Mouse (Mus musculus) kidney, postnatal 0 days (tissue): Measurements from ENCODE around the gene Elof1. TPM values are rescaled to one million over a fixed set of nuclear protein-coding genes. Genes with fewer than 3 reads are reported as not detected.

ENCODE experiments used
- ATAC-seq: fragments of 200-750 bp; cut with Nextera tagmentation; replicated peaks from 2 replicates; pipeline ENCODE4 v1.8.0; 2017; ENCODE audit warnings: low read depth, moderate number of reproducible peaks, moderate TSS enrichment, moderate library complexity; ENCODE audit not compliant: low FRiP score
- DNase-seq: peaks from one replicate; pipeline ENCODE4 v3.0.0-alpha.2; 2016; ENCODE audit warnings: low spot score
- H3K27ac ChIP-seq: fragments of 300-500 bp; sonication (generic); 2 replicates; pipeline ENCODE4 v1.5.1; 2014; ENCODE audit warnings: mild to moderate bottlenecking
- H3K27me3 ChIP-seq: fragments of 300-500 bp; sonication (generic); 2 replicates; pipeline ENCODE4 v1.6.1; 2014; ENCODE audit warnings: low read length, mixed read lengths; ENCODE audit not compliant: insufficient read depth
- H3K36me3 ChIP-seq: fragments of 300-500 bp; sonication (generic); 2 replicates; pipeline ENCODE4 v1.6.1; 2014; ENCODE audit warnings: low read length, mixed read lengths; ENCODE audit not compliant: insufficient read depth
- H3K4me1 ChIP-seq: fragments of 300-500 bp; sonication (generic); replicated peaks from 2 replicates; pipeline ENCODE4 v1.6.1; 2014; ENCODE audit warnings: antibody characterized with exemption, low read length, mixed read lengths; ENCODE audit not compliant: insufficient read depth
- H3K4me2 ChIP-seq: fragments of 300-500 bp; sonication (generic); 2 replicates; pipeline ENCODE4 v1.6.1; 2014; ENCODE audit warnings: mild to moderate bottlenecking, low read length, moderate library complexity, mixed read lengths
- H3K4me3 ChIP-seq: fragments of 300-500 bp; sonication (generic); replicated peaks from 2 replicates; pipeline ENCODE4 v1.5.1; 2014; ENCODE audit warnings: low read depth, low read length
- H3K9ac ChIP-seq: fragments of 300-500 bp; sonication (generic); 2 replicates; pipeline ENCODE4 v1.6.1; 2014; ENCODE audit warnings: low read depth, low read length
- H3K9me3 ChIP-seq: fragments of 300-500 bp; sonication (generic); replicated peaks from 2 replicates; pipeline ENCODE4 v1.6.1; 2016; ENCODE audit warnings: low read length, inconsistent platforms, mixed read lengths
- CTCF ChIP-seq: IDR thresholded peaks from 2 replicates; pipeline ENCODE4 v1.5.1; 2016; ENCODE audit warnings: antibody characterized with exemption, low read depth, mild to moderate bottlenecking, moderate library complexity
- WGBS: fragments of 180-500 bp; shearing (Covaris S2); extraction: QIAGEN DNeasy Blood & Tissue Kit; methylation state at CpG from one replicate; pipeline ENCODE4 v1.1.7; 2014; 5-methylcytosine and 5-hydroxymethylcytosine counted together
- polyA plus RNA-seq: library from polyadenylated mRNA; unstranded; fragments of >200 nt; fragmentation: Nextera tagmentation; extraction: Ambion mirVana; gene quantifications from 2 replicates; pipeline ENCODE4 v1.2.1, GENCODE M21; 2015

Elof1 gene
- polyA plus RNA-seq, 1 experiment from 2014 or later = 160 TPM

DNA sequence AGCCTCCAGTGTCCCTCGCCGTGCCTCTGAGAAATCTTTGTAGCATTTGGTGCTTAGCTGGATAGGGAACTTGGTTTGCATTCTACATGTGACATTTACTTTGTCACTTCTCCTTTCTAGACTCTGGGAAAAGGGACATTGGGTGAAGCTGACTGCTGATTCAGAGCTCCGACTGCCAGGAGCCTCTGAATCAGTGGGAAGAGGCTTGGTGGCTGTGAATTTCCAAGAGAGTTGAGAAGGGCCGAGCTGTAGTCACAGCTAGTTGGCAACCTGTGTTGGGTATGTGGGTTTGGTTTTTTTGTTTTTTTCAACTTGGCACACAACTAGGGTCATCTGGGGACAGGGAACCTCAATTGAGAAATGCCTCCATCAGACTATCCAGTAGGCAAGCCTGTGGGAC, 2.6 kb upstream of the Elof1 start:
- WGBS = 90% methylated on average over 4 of the region's 4 CpGs
- Histone ChIP-seq H3K4me2 (no peak overlapping the region), H3K9ac (no peak overlapping the region), H3K36me3 (no peaks in the 10 kb centered on the region), H3K27me3 (no peaks in the 10 kb centered on the region), H3K4me1 (peaks cover 5% of the 10 kb centered on the region; the same call in 1 of the 2 replicates), H3K27ac (no peak overlapping the region), H3K9me3 (no peaks in the 10 kb centered on the region), H3K4me3 (no peak overlapping the region)
- ATAC-seq = no peak
- DNase-seq = no peak
- TF ChIP-seq CTCF = no peak

GRCm38 (mm10) chr9:22117754-22118456, 933 bp upstream of the Elof1 start:
- 43% methylated on average over 10 of the region's 10 CpGs for WGBS
- Histone ChIP-seq H3K27ac (no peak overlapping the region), H3K4me1 (peaks cover 5% of the 10 kb centered on the region; the same call in 1 of the 2 replicates), H3K4me2 (peak overlapping the region; percentile 72), H3K9ac (no peak overlapping the region), H3K9me3 (no peaks in the 10 kb centered on the region), H3K4me3 (peak overlapping the region; percentile 82; the same call in 1 of the 2 replicates), H3K27me3 (no peaks in the 10 kb centered on the region), H3K36me3 (peaks cover 11% of the 10 kb centered on the region; the same call in 1 of the 2 replicates)
- ATAC-seq = no peak
- peak; percentile 66 for DNase-seq
- peak; percentile 76 for TF ChIP-seq CTCF

GRCm38 (mm10) chr9:22116086-22116485, 886 bp downstream of the Elof1 start:
- 24% methylated on average over 15 of the region's 15 CpGs for WGBS
- H3K4me3 ChIP-seq = peak overlapping the region; percentile 82
- no peaks in the 10 kb centered on the region for H3K9me3 ChIP-seq
- H3K4me2 ChIP-seq = peak overlapping the region; percentile 72
- peak overlapping the region; percentile 74; the same call in 1 of the 2 replicates for H3K27ac ChIP-seq
- H3K36me3 ChIP-seq = peaks cover 26% of the 10 kb centered on the region; the same call in 1 of the 2 replicates
- no peak for TF ChIP-seq CTCF
- ATAC-seq = no peak
- H3K27me3 ChIP-seq = no peaks in the 10 kb centered on the region
- H3K9ac ChIP-seq = peak overlapping the region; percentile 89
- DNase-seq = peak; percentile 29
- H3K4me1 ChIP-seq = peaks cover 5% of the 10 kb centered on the region; the same call in 1 of the 2 replicates

GRCm38 (mm10) chr9:22115635-22116034, 1.3 kb downstream of the Elof1 start:
- H3K27me3 ChIP-seq = no peaks in the 10 kb centered on the region
- DNase-seq = no peak
- H3K9ac ChIP-seq = peak overlapping the region; percentile 89; the same call in 1 of the 2 replicates
- no peak for ATAC-seq
- H3K4me3 ChIP-seq = peak overlapping the region; percentile 82
- H3K4me1 ChIP-seq = peaks cover 5% of the 10 kb centered on the region; the same call in 1 of the 2 replicates
- 87% methylated on average over 4 of the region's 4 CpGs for WGBS
- H3K4me2 ChIP-seq = peak overlapping the region; percentile 72
- peaks cover 26% of the 10 kb centered on the region; the same call in 1 of the 2 replicates for H3K36me3 ChIP-seq
- H3K27ac ChIP-seq = no peak overlapping the region
- no peaks in the 10 kb centered on the region for H3K9me3 ChIP-seq
- no peak for TF ChIP-seq CTCF

DNA sequence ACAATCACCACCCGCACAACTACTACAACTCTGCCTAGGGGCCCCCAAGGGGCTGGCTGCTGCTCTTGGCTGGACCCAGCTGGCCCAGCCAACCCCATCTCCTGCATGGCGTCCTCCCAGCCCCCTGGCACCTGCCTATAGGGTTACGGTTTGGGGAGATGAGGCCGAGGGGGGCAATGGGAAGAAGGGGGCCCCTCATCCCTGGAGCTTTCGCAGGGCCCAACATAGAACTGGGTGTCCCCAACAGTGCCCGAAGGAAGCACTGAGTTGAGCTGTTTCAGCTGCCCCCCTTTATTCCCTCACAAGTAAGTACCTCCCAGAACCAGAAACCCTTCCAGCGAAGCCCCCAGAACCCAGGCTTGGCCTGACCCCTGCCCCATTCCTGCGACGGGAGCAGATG, 8.8 kb downstream of the Elof1 start:
- TF ChIP-seq CTCF = no peak
- 85% methylated on average over 9 of the region's 9 CpGs for WGBS

DNA sequence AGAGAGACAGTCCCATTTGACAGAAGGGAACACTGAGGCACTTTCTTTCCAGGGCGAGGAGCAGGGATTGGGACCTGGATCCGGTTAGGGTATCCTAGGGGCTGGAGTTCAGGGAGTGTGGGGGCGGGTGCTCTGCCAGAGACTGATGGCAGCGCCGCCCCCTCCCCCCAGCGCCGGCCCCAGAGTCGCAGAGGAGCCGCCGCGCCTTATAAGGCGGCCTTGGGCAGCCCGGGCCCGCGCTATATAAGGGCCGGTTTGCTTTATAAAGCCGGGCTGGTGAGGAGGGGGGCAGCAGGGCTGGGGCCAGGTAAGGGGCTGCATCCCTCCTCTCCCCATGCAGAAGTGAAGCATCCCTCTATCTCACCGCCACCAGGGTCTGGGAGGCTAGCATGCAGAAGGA, 17.1 kb downstream of the Elof1 start:
- H3K4me3 ChIP-seq = peak overlapping the region; percentile 0; the same call in 1 of the 2 replicates
- H3K4me2 ChIP-seq = peak overlapping the region; percentile 21; the same call in 1 of the 2 replicates
- peaks cover 17% of the 10 kb centered on the region for H3K27me3 ChIP-seq
- H3K4me1 ChIP-seq = 0 out of 2 replicates have a peak, but pooled peaks cover 4% of the 10 kb centered on the region
- WGBS = 3% methylated on average over 18 of the region's 18 CpGs
- no peak for TF ChIP-seq CTCF
- no peaks in the 10 kb centered on the region for H3K9me3 ChIP-seq
- ATAC-seq = no peak
- H3K9ac ChIP-seq = no peak overlapping the region
- no peaks in the 10 kb centered on the region for H3K36me3 ChIP-seq
- no peak for DNase-seq
- no peak overlapping the region for H3K27ac ChIP-seq

More for the DNA sequence above, 8.8 kb downstream of the Elof1 start:
- no peak overlapping the region for H3K27ac ChIP-seq
- H3K4me2 ChIP-seq = no peak overlapping the region
- no peak for DNase-seq
- no peaks in the 10 kb centered on the region for H3K9me3 ChIP-seq
- no peak for ATAC-seq
- peaks cover 24% of the 10 kb centered on the region; the same call in 1 of the 2 replicates for H3K36me3 ChIP-seq
- no peak overlapping the region for H3K4me3 ChIP-seq
- H3K4me1 ChIP-seq = no peaks in the 10 kb centered on the region
- no peak overlapping the region for H3K9ac ChIP-seq
- no peaks in the 10 kb centered on the region for H3K27me3 ChIP-seq
